Mouse (Mus musculus): ENCODE results near the gene Clec10a. TPM values are rescaled to one million over a fixed set of nuclear protein-coding genes. Genes with fewer than 3 reads are reported as not detected.

The Clec10a gene
- total RNA-seq, 1 experiment from 2014 or later, result 2.6 TPM

- ATAC-seq (ENCODE audit: extremely low read depth, insufficient number of reproducible peaks, low FRiP score, poor library complexity, severe bottlenecking), result peak; percentile 38; the same call in 1 of the 2 replicates
These were observed 56.9 kb downstream of the Clec10a start for GRCm38 (mm10) chr11:70212896-70213295.

- no peak for ATAC-seq (ENCODE audit: extremely low read depth, insufficient number of reproducible peaks, low FRiP score, poor library complexity, severe bottlenecking)
These were observed 57.7 kb downstream of the Clec10a start for GRCm38 (mm10) chr11:70213736-70214135.

GRCm38 (mm10) chr11:70214191-70214855 lies 58.3 kb downstream of the Clec10a start:
- no peak for ATAC-seq (ENCODE audit: extremely low read depth, insufficient number of reproducible peaks, low FRiP score, poor library complexity, severe bottlenecking)

- no peak for ATAC-seq (ENCODE audit: extremely low read depth, insufficient number of reproducible peaks, low FRiP score, poor library complexity, severe bottlenecking)
These were observed 58.8 kb downstream of the Clec10a start for GRCm38 (mm10) chr11:70214856-70215209.

- ATAC-seq (ENCODE audit: extremely low read depth, insufficient number of reproducible peaks, low FRiP score, poor library complexity, severe bottlenecking), result no peak
These were observed 59.3 kb downstream of the Clec10a start for GRCm38 (mm10) chr11:70215301-70215700.

- ATAC-seq (ENCODE audit: extremely low read depth, insufficient number of reproducible peaks, low FRiP score, poor library complexity, severe bottlenecking), result no peak
These were observed 60.1 kb downstream of the Clec10a start for GRCm38 (mm10) chr11:70216103-70216502.

GRCm38 (mm10) chr11:70218039-70218438 lies 62.0 kb downstream of the Clec10a start:
- no peak for ATAC-seq (ENCODE audit: extremely low read depth, insufficient number of reproducible peaks, low FRiP score, poor library complexity, severe bottlenecking)

- ATAC-seq (ENCODE audit: extremely low read depth, insufficient number of reproducible peaks, low FRiP score, poor library complexity, severe bottlenecking), result no peak
These were observed 62.9 kb downstream of the Clec10a start for GRCm38 (mm10) chr11:70218741-70219470.

GRCm38 (mm10) chr11:70219873-70220272 lies 63.9 kb downstream of the Clec10a start:
- no peak for ATAC-seq (ENCODE audit: extremely low read depth, insufficient number of reproducible peaks, low FRiP score, poor library complexity, severe bottlenecking)

GRCm38 (mm10) chr11:70220323-70220722 lies 64.3 kb downstream of the Clec10a start:
- ATAC-seq (ENCODE audit: extremely low read depth, insufficient number of reproducible peaks, low FRiP score, poor library complexity, severe bottlenecking), result no peak

Other genes starting within 250 kb of the Clec10a start
- 103 TPM in 2 replicates for gene Gps2, start 242.3 kb upstream of the Clec10a start, total RNA-seq (2017)
- gene Eif5a, start 234.2 kb upstream of the Clec10a start, total RNA-seq (2017), result 155 and 165 TPM in 2 replicates
- not detected in 2 replicates for gene Ybx2, start 220.4 kb upstream of the Clec10a start, total RNA-seq (2017)
- gene Slc2a4, start 208.0 kb upstream of the Clec10a start, total RNA-seq (2017), result not detected in 2 replicates
- 0.47 TPM in 1 of 2 replicates, not detected in the other for gene Cldn7, start 191.4 kb upstream of the Clec10a start, total RNA-seq (2017)
- gene Ctdnep1, start 175.0 kb upstream of the Clec10a start, total RNA-seq (2017), result 31.4 and 42.8 TPM in 2 replicates
- 21.6 and 23.2 TPM in 2 replicates for gene Elp5, start 173.7 kb upstream of the Clec10a start, total RNA-seq (2017)
- gene Gabarap, start 165.1 kb upstream of the Clec10a start, total RNA-seq (2017), result 397 and 455 TPM in 2 replicates
- gene Phf23, start 160.4 kb upstream of the Clec10a start, total RNA-seq (2017), result 74.4 and 80.3 TPM in 2 replicates
- 41.0 and 41.7 TPM in 2 replicates for gene Dvl2, start 155.6 kb upstream of the Clec10a start, total RNA-seq (2017)
- gene Acadvl, start 140.8 kb upstream of the Clec10a start, total RNA-seq (2017), result 45.2 and 46.7 TPM in 2 replicates
- gene Dlg4, start 139.3 kb upstream of the Clec10a start, total RNA-seq (2017), result 2.4 and 2.9 TPM in 2 replicates
- not detected in 2 replicates for gene Asgr1, start 102.1 kb upstream of the Clec10a start, total RNA-seq (2017)
- not detected in 2 replicates for gene Asgr2, start 63.6 kb upstream of the Clec10a start, total RNA-seq (2017)
- gene Mgl2, start 25.9 kb upstream of the Clec10a start, total RNA-seq (2017), result not detected in 2 replicates
- gene Slc16a11, start 56.6 kb downstream of the Clec10a start, total RNA-seq (2017), result 1.4 and 2.7 TPM in 2 replicates
- gene Slc16a13, start 64.9 kb downstream of the Clec10a start, total RNA-seq (2017), result 1.5 and 2.1 TPM in 2 replicates
- 0.12 TPM in 1 of 2 replicates, not detected in the other for gene Bcl6b, start 73.6 kb downstream of the Clec10a start, total RNA-seq (2017)
- 21.9 and 26.8 TPM in 2 replicates for gene 0610010K14Rik, start 81.7 kb downstream of the Clec10a start, total RNA-seq (2017)
- gene Gm21988, start 83.6 kb downstream of the Clec10a start, total RNA-seq (2017), result 0.47 and 0.86 TPM in 2 replicates
- 60.4 and 69.0 TPM in 2 replicates for gene Rnasek, start 83.6 kb downstream of the Clec10a start, total RNA-seq (2017)
- gene Alox12, start 99.2 kb downstream of the Clec10a start, total RNA-seq (2017), result 9.6 and 10.5 TPM in 2 replicates
- 0.35 and 2.0 TPM in 2 replicates for gene Alox12e, start 166.4 kb downstream of the Clec10a start, total RNA-seq (2017)
- 4.5 and 7.1 TPM in 2 replicates for gene Alox15, start 195.8 kb downstream of the Clec10a start, total RNA-seq (2017)